7 mouse cellular contexts compared by ENCODE assay signal in the genomic region with DNA sequence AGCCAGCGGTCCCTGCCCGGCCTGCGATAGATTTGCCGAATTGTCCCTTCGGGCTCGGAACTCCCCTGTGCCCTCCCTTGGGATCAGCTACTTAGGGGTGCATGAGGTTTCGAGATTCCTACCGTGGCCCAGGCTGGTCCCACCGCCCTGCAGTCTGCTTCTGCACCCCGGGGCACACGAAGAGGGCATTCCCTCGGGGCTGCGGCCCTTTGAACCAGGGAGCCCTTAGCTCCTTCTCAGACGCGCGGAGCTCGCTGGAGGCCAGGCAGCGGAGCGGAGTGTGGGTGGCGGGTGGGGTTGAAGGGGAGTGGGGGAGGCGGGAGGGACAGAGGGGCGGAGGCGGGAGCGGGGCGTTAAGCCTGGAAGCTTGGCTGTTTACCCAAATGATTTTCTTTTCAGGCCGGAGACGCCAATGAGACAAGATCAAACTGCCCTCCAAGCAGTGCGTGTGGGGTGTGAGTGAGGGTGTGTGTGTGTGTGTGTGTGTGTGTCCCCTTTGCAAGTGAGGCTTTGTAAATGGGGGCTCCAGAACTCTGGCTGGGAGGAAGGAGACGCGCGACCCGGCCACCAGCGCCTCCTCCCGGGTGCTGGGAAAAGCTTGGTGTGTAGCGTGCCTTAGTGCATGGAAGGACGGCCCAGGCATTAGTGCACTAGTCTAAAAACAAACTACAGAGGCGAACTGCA. TPM values are rescaled to one million over a fixed set of nuclear protein-coding genes. Genes with fewer than 3 reads are reported as not detected.
DNase-seq lines count a peak whose midpoint lies in the region; ATAC-seq and TF ChIP-seq lines count a peak whose summit lies in the region.

No protein-coding gene starts in this region.

- H3K9me3 ChIP-seq in ES-E14 (ENCODE audit: control insufficient read depth, insufficient read depth, low read depth, low read length), result no peaks in the 10 kb centered on the region
- H3K9me3 ChIP-seq in hindbrain, postnatal 0 days (ENCODE audit: low read length), result no peaks in the 10 kb centered on the region

- peak overlapping the region; percentile 49 for H3K4me2 ChIP-seq in hindbrain, postnatal 0 days (ENCODE audit: low read depth, low read length)

- H3K4me3 ChIP-seq in ES-E14 (ENCODE audit: insufficient read depth in 1 of 2, low read depth in 1 of 2, low read length in 2 of 2, poor library complexity in 1 of 2, severe bottlenecking in 1 of 2), result peak overlapping the region; percentile 32 to 41; a peak in 3 of 4 replicates
- peak overlapping the region; percentile 21 for H3K4me3 ChIP-seq in hindbrain, postnatal 0 days (ENCODE audit: low read length)

- peak; percentile 68 for ATAC-seq in hindbrain, postnatal 0 days
- ATAC-seq in inflammation-experienced regulatory T-cells, adult 6 months, result no peak

- H3K27ac ChIP-seq in ES-E14 (ENCODE audit: insufficient read depth, low read depth, low read length, poor library complexity, severe bottlenecking), result no peak overlapping the region
- H3K27ac ChIP-seq in hindbrain, postnatal 0 days, result peak overlapping the region; percentile 58; the same call in 1 of the 2 replicates

- peaks cover 47% of the 10 kb centered on the region for H3K27me3 ChIP-seq in hindbrain, postnatal 0 days (ENCODE audit: insufficient read depth, low read length)

- no peak for DNase-seq in ES-E14 (ENCODE audit: low read depth, low spot score)
- peak; percentile 77 for DNase-seq in embryo, embryonic 10.5 days (ENCODE audit: low spot score)
- peak; percentile 39 for DNase-seq in hindbrain, postnatal 0 days (ENCODE audit: low spot score)
- peak; percentile 79 for DNase-seq in lung, postnatal 10 days
- DNase-seq in left cerebral cortex, adult 8-10 months (ENCODE audit: low spot score in 2 of 2), result no peak
- DNase-seq in layer of hippocampus, adult 9-10 months (ENCODE audit: low spot score), result no peak

- H3K9ac ChIP-seq in ES-E14 (ENCODE audit: insufficient read depth, low read depth, low read length, poor library complexity, severe bottlenecking), result no peak overlapping the region
- peak overlapping the region; percentile 30; the same call in 1 of the 2 replicates for H3K9ac ChIP-seq in hindbrain, postnatal 0 days (replicated peaks; ENCODE audit: low read length)

- no peaks in the 10 kb centered on the region for H3K4me1 ChIP-seq in ES-E14 (ENCODE audit: control insufficient read depth in 2 of 2, insufficient read depth in 2 of 2, low read length in 2 of 2, poor library complexity in 1 of 2)
- H3K4me1 ChIP-seq in hindbrain, postnatal 0 days (ENCODE audit: insufficient read depth, low read length), result no peaks in the 10 kb centered on the region

- 6% methylated on average over 37 of the region's 37 CpGs for WGBS in hindbrain, postnatal 0 days

- H3K36me3 ChIP-seq in ES-E14 (ENCODE audit: control insufficient read depth, insufficient read depth, low read length, poor library complexity, severe bottlenecking), result no peaks in the 10 kb centered on the region
- H3K36me3 ChIP-seq in hindbrain, postnatal 0 days (ENCODE audit: insufficient read depth, low read length), result no peaks in the 10 kb centered on the region

- peak; percentile 60 for TF ChIP-seq CTCF in hindbrain, postnatal 0 days (IDR thresholded peaks at IDR 0.05; ENCODE audit: low read depth)

- in situ Hi-C loops in ES-E14 (cut with MboI; ENCODE audit: low sequenced_read_pairs in 2 of 2, unreplicated experiment in 2 of 2), result loop anchor here in 1 of 2 experiments (10.0 kb wide), 1 partner anchor 53 kb away; no protein-coding TSS in a partner anchor

TF ChIP-seq in ES-E14, 5 proteins besides CTCF, POLR2A, EP300 and RAD21:
- no peak for TF ChIP-seq ZNF384 (IDR thresholded peaks at IDR 0.05; ENCODE audit: low read depth, low read length)
- no peak for TF ChIP-seq HCFC1 (IDR thresholded peaks at IDR 0.05; ENCODE audit: borderline replicate concordance, insufficient read depth, low read length)
- no peak for TF ChIP-seq MAFK (IDR thresholded peaks at IDR 0.05; ENCODE audit: insufficient read depth, low read depth, low read length)
- TF ChIP-seq ZC3H11A (IDR thresholded peaks at IDR 0.05; ENCODE audit: borderline replicate concordance, low read depth, low read length), result no peak
- TF ChIP-seq CHD2 (IDR thresholded peaks at IDR 0.05; ENCODE audit: low read depth, low read length), result no peak

RNA-seq across cellular contexts. Expression of a gene that starts 28.8 kb away (rescaled TPM):
- total RNA-seq in ES-E14 (2012; rRNA removed), result 0.58 and 1.3 TPM in 2 replicates
- 33.2 and 43.1 TPM in 2 replicates for total RNA-seq in hindbrain, postnatal 0 days (2014; rRNA removed)
- 74.2 and 75.4 TPM in 2 replicates for polyA plus RNA-seq in hindbrain, postnatal 0 days (2015; fragmentation: Nextera tagmentation; extraction: Ambion mirVana)
- polyA plus RNA-seq in inflammation-experienced regulatory T-cells, adult 6 months (2017; shearing (Covaris generic)), result under 1 TPM in 1 of 3 experiments, not detected in 2; 0.32 TPM
- 10 to 100 TPM; 20.1 to 32.6 (median 27.2) TPM for total RNA-seq in left cerebral cortex, adult 8-10 months (2022)

Comparison
In these comparisons a context has a peak if more than half of its experiments do, and no peak if none do; other contexts are left out.
1. DNase-seq: peak in embryo, embryonic 10.5 days (single experiment), hindbrain, postnatal 0 days (single experiment) and lung, postnatal 10 days (single experiment); none in ES-E14 (single experiment), left cerebral cortex, adult 8-10 months (0 of 2) and layer of hippocampus, adult 9-10 months (single experiment).